Mouse (Mus musculus): ENCODE measurements around the gene Cript. TPM values are rescaled to one million over a fixed set of nuclear protein-coding genes. Genes with fewer than 3 reads are reported as not detected.

The Cript gene
- polyA plus RNA-seq, 1 experiment, result 45.5 TPM

GRCm38 (mm10) chr17:87008950-87009349 lies 16.4 kb upstream of the Cript start:
- no peak overlapping the region for H3K4me3 ChIP-seq (ENCODE audit: insufficient read depth, poor library complexity, severe bottlenecking)
- no peaks in the 10 kb centered on the region for H3K27me3 ChIP-seq (ENCODE audit: control insufficient read depth, insufficient read depth, insufficient read length)
- H3ac ChIP-seq (ENCODE audit: control insufficient read depth, insufficient read length, low read depth), result no peak overlapping the region
- H3K36me3 ChIP-seq (ENCODE audit: control insufficient read depth, insufficient read depth), result peaks cover 22% of the 10 kb centered on the region
- TF ChIP-seq CEBPB (IDR thresholded peaks at IDR 0.05; ENCODE audit: low read depth) (no peak), MAX (IDR thresholded peaks at IDR 0.05) (no peak), CTCF (IDR thresholded peaks at IDR 0.05; ENCODE audit: control insufficient read depth, insufficient read depth, insufficient read length) (no peak), FOSL1 (IDR thresholded peaks at IDR 0.05; ENCODE audit: insufficient read depth, low read length, poor library complexity, severe bottlenecking) (no peak)
- H3K79me3 ChIP-seq (ENCODE audit: low read depth), result no peaks in the 10 kb centered on the region
- H3K79me2 ChIP-seq (ENCODE audit: control insufficient read depth, insufficient read depth), result no peaks in the 10 kb centered on the region

- TF ChIP-seq MYOD1 (IDR thresholded peaks at IDR 0.05; ENCODE audit: control insufficient read depth, insufficient read length, low read depth) (no peak), CEBPB (IDR thresholded peaks at IDR 0.05; ENCODE audit: low read depth) (no peak), FOSL1 (IDR thresholded peaks at IDR 0.05; ENCODE audit: insufficient read depth, low read length, poor library complexity, severe bottlenecking) (no peak)
- Histone ChIP-seq H3K79me3 (ENCODE audit: low read depth) (no peaks in the 10 kb centered on the region), H3K79me2 (ENCODE audit: control insufficient read depth, insufficient read depth) (no peaks in the 10 kb centered on the region), H3K4me3 (ENCODE audit: insufficient read depth, poor library complexity, severe bottlenecking) (no peak overlapping the region), H3ac (ENCODE audit: control insufficient read depth, insufficient read length, low read depth) (no peak overlapping the region), H3K27me3 (ENCODE audit: control insufficient read depth, insufficient read depth, insufficient read length) (no peaks in the 10 kb centered on the region), H3K36me3 (ENCODE audit: control insufficient read depth, insufficient read depth) (peaks cover 6% of the 10 kb centered on the region)
These were observed 13.9 kb upstream of the Cript start for GRCm38 (mm10) chr17:87011301-87012019.

GRCm38 (mm10) chr17:87019692-87020091 lies 5.7 kb upstream of the Cript start:
- Histone ChIP-seq H3ac (ENCODE audit: control insufficient read depth, insufficient read length, low read depth) (no peak overlapping the region), H3K79me3 (ENCODE audit: low read depth) (no peaks in the 10 kb centered on the region)

GRCm38 (mm10) chr17:87024491-87025242 lies 683 bp upstream of the Cript start:
- Histone ChIP-seq H3K36me3 (ENCODE audit: control insufficient read depth, insufficient read depth) (peaks cover 24% of the 10 kb centered on the region), H3K79me3 (ENCODE audit: low read depth) (peaks cover 9% of the 10 kb centered on the region), H3K27me3 (ENCODE audit: control insufficient read depth, insufficient read depth, insufficient read length) (no peaks in the 10 kb centered on the region), H3K4me3 (ENCODE audit: insufficient read depth, poor library complexity, severe bottlenecking) (peak overlapping the region; percentile 98), H3ac (ENCODE audit: control insufficient read depth, insufficient read length, low read depth) (peak overlapping the region; percentile 93), H3K79me2 (ENCODE audit: control insufficient read depth, insufficient read depth) (peaks cover 39% of the 10 kb centered on the region)
- TF ChIP-seq MYOG (IDR thresholded peaks at IDR 0.05; ENCODE audit: control insufficient read depth, extremely low read depth, insufficient read length) (no peak), CEBPB (IDR thresholded peaks at IDR 0.05; ENCODE audit: low read depth) (no peak), CTCF (IDR thresholded peaks at IDR 0.05; ENCODE audit: control insufficient read depth, insufficient read depth, insufficient read length) (no peak), USF1 (IDR thresholded peaks at IDR 0.05; ENCODE audit: low read depth) (no peak), FOSL1 (IDR thresholded peaks at IDR 0.05; ENCODE audit: insufficient read depth, low read length, poor library complexity, severe bottlenecking) (no peak), MYOD1 (IDR thresholded peaks at IDR 0.05; ENCODE audit: control insufficient read depth, insufficient read length, low read depth) (no peak), MAX (IDR thresholded peaks at IDR 0.05) (no peak)

More at GRCm38 (mm10) chr17:87019692-87020091, 5.7 kb upstream of the Cript start:
- H3K36me3 ChIP-seq (ENCODE audit: control insufficient read depth, insufficient read depth), result peaks cover 30% of the 10 kb centered on the region
- H3K4me3 ChIP-seq (ENCODE audit: insufficient read depth, poor library complexity, severe bottlenecking), result no peak overlapping the region
- peaks cover 8% of the 10 kb centered on the region for H3K79me2 ChIP-seq (ENCODE audit: control insufficient read depth, insufficient read depth)
- no peaks in the 10 kb centered on the region for H3K27me3 ChIP-seq (ENCODE audit: control insufficient read depth, insufficient read depth, insufficient read length)
- TF ChIP-seq CEBPB (IDR thresholded peaks at IDR 0.05; ENCODE audit: low read depth) (no peak), MYOD1 (IDR thresholded peaks at IDR 0.05; ENCODE audit: control insufficient read depth, insufficient read length, low read depth) (no peak), USF1 (IDR thresholded peaks at IDR 0.05; ENCODE audit: low read depth) (no peak), MYOG (IDR thresholded peaks at IDR 0.05; ENCODE audit: control insufficient read depth, extremely low read depth, insufficient read length) (no peak), CTCF (IDR thresholded peaks at IDR 0.05; ENCODE audit: control insufficient read depth, insufficient read depth, insufficient read length) (no peak), MAX (IDR thresholded peaks at IDR 0.05) (no peak), FOSL1 (IDR thresholded peaks at IDR 0.05; ENCODE audit: insufficient read depth, low read length, poor library complexity, severe bottlenecking) (no peak)

- Histone ChIP-seq H3K36me3 (ENCODE audit: control insufficient read depth, insufficient read depth) (peaks cover 13% of the 10 kb centered on the region), H3ac (ENCODE audit: control insufficient read depth, insufficient read length, low read depth) (no peak overlapping the region), H3K79me2 (ENCODE audit: control insufficient read depth, insufficient read depth) (no peaks in the 10 kb centered on the region), H3K27me3 (ENCODE audit: control insufficient read depth, insufficient read depth, insufficient read length) (no peaks in the 10 kb centered on the region), H3K79me3 (ENCODE audit: low read depth) (no peaks in the 10 kb centered on the region), H3K4me3 (ENCODE audit: insufficient read depth, poor library complexity, severe bottlenecking) (no peak overlapping the region)
- TF ChIP-seq CTCF (IDR thresholded peaks at IDR 0.05; ENCODE audit: control insufficient read depth, insufficient read depth, insufficient read length) (peak; percentile 20), USF1 (IDR thresholded peaks at IDR 0.05; ENCODE audit: low read depth) (no peak), MYOG (IDR thresholded peaks at IDR 0.05; ENCODE audit: control insufficient read depth, extremely low read depth, insufficient read length) (no peak), MAX (IDR thresholded peaks at IDR 0.05) (no peak), MYOD1 (IDR thresholded peaks at IDR 0.05; ENCODE audit: control insufficient read depth, insufficient read length, low read depth) (no peak)
These were observed 11.1 kb downstream of the Cript start for GRCm38 (mm10) chr17:87036141-87037073.
